Mouse (Mus musculus): ENCODE results near the gene Slc9a3r2. TPM values are rescaled to one million over a fixed set of nuclear protein-coding genes. Genes with fewer than 3 reads are reported as not detected.

Gene Slc9a3r2
- polyA plus RNA-seq, 2 experiments, result 56.2 to 60.1 TPM

DNA sequence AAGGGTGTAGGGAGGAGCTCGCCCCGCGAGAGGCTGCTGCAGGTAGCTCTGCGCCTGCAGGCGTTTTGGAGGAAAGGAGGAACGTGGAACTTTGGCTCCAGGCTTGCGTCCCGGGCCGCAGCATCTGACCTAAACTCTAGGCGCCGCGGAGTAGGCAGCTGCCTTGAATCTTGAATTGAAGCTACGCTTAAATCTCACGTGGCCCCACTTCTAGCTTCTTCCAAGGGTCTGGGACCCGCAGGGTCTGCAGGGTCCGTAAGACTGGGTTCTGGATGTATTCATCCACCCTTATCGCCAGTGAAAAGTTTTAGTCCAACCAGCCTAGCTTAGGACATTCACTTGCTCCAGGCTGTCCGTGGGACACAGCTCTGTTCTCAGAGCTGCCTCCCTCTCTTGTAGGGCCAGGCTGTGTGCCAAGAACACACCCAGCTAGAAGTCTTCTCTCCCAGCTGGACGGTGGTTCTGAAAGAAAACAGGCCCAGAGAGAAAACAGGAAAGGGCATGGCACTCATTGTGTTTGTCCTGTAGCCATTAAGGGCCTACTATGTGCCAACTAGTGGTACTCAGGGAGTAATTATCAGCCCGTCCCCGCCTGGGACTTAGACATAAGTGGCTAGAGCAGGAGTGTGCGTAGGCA lies 17.2 kb downstream of the Slc9a3r2 start:
- peak overlapping the region; percentile 82 for H3K4me2 ChIP-seq (replicated peaks; ENCODE audit: low read depth, low read length, severe bottlenecking)
- peaks cover 16% of the 10 kb centered on the region for H3K4me1 ChIP-seq (ENCODE audit: control insufficient read depth, insufficient read depth, low read length)
- no peaks in the 10 kb centered on the region for H3K27me3 ChIP-seq (ENCODE audit: control insufficient read depth, insufficient read depth, low read length)
- peak; percentile 50 for ATAC-seq (ENCODE audit: low FRiP score, low read depth)
- no peaks in the 10 kb centered on the region for H3K9me3 ChIP-seq (ENCODE audit: control insufficient read depth, low read length)
- TF ChIP-seq POLR2A (IDR thresholded peaks at IDR 0.05; ENCODE audit: borderline replicate concordance, extremely low read depth, insufficient read depth, insufficient read length), result peak; percentile 39; the same call in 1 of the 2 replicates
- H3K36me3 ChIP-seq (ENCODE audit: control insufficient read depth, insufficient read depth, low read length), result peaks cover 33% of the 10 kb centered on the region
- peak overlapping the region; percentile 62 for H3K4me3 ChIP-seq (replicated peaks; ENCODE audit: low read length)
- H3K9ac ChIP-seq (ENCODE audit: low read depth, low read length, severe bottlenecking), result peak overlapping the region; percentile 69
- WGBS, result 12% methylated on average over 22 of the region's 22 CpGs
- DNase-seq (ENCODE audit: low spot score), result peak; percentile 58
- H3K27ac ChIP-seq (replicated peaks; ENCODE audit: low read depth, low read length), result peak overlapping the region; percentile 90

- no peaks in the 10 kb centered on the region for H3K9me3 ChIP-seq (ENCODE audit: control insufficient read depth, low read length)
- H3K9ac ChIP-seq (ENCODE audit: low read depth, low read length, severe bottlenecking), result peak within 1 kb of the TSS; percentile 69
- DNase-seq (ENCODE audit: low spot score) (peak; percentile 88), ATAC-seq (ENCODE audit: low FRiP score, low read depth) (peak; percentile 90)
- peak within 1 kb of the TSS; percentile 82 for H3K4me2 ChIP-seq (replicated peaks; ENCODE audit: low read depth, low read length, severe bottlenecking)
- TF ChIP-seq POLR2A (IDR thresholded peaks at IDR 0.05; ENCODE audit: borderline replicate concordance, extremely low read depth, insufficient read depth, insufficient read length), result peak; percentile 64; the same call in 1 of the 2 replicates
- H3K36me3 ChIP-seq (ENCODE audit: control insufficient read depth, insufficient read depth, low read length), result peaks cover 40% of the 10 kb centered on the region
- peaks cover 16% of the 10 kb centered on the region for H3K4me1 ChIP-seq (ENCODE audit: control insufficient read depth, insufficient read depth, low read length)
- H3K4me3 ChIP-seq (replicated peaks; ENCODE audit: low read length), result peak within 1 kb of the TSS; percentile 62
- whole genome bisulfite sequencing, result 1% methylated on average over 51 of the region's 51 CpGs
- H3K27ac ChIP-seq (replicated peaks; ENCODE audit: low read depth, low read length), result peak within 1 kb of the TSS; percentile 90
- H3K27me3 ChIP-seq (ENCODE audit: control insufficient read depth, insufficient read depth, low read length), result no peaks in the 10 kb centered on the region
These were observed 17.8 kb downstream of the Slc9a3r2 start, which contains the start of the genes Tsc2 and Nthl1 for GRCm38 (mm10) chr17:24632167-24632812. TSS of gene Tsc2 (minus strand) at chr17:24632630. TSS of gene Nthl1 (plus strand) at chr17:24632680.

GRCm38 (mm10) chr17:24630072-24630471 lies 20.1 kb downstream of the Slc9a3r2 start:
- ATAC-seq (ENCODE audit: low FRiP score, low read depth) (no peak), DNase-seq (ENCODE audit: low spot score) (no peak)
- Histone ChIP-seq H3K27ac (replicated peaks; ENCODE audit: low read depth, low read length) (no peak overlapping the region), H3K4me1 (ENCODE audit: control insufficient read depth, insufficient read depth, low read length) (peaks cover 16% of the 10 kb centered on the region), H3K4me3 (replicated peaks; ENCODE audit: low read length) (no peak overlapping the region), H3K27me3 (ENCODE audit: control insufficient read depth, insufficient read depth, low read length) (no peaks in the 10 kb centered on the region), H3K36me3 (ENCODE audit: control insufficient read depth, insufficient read depth, low read length) (peaks cover 61% of the 10 kb centered on the region), H3K9me3 (ENCODE audit: control insufficient read depth, low read length) (no peaks in the 10 kb centered on the region), H3K4me2 (replicated peaks; ENCODE audit: low read depth, low read length, severe bottlenecking) (no peak overlapping the region), H3K9ac (ENCODE audit: low read depth, low read length, severe bottlenecking) (no peak overlapping the region)
- no peak for TF ChIP-seq POLR2A (IDR thresholded peaks at IDR 0.05; ENCODE audit: borderline replicate concordance, extremely low read depth, insufficient read depth, insufficient read length)
- 87% methylated on average over 14 of the region's 14 CpGs for WGBS

- Histone ChIP-seq H3K9me3 (ENCODE audit: control insufficient read depth, low read length) (no peaks in the 10 kb centered on the region), H3K9ac (ENCODE audit: low read depth, low read length, severe bottlenecking) (no peak overlapping the region), H3K4me2 (replicated peaks; ENCODE audit: low read depth, low read length, severe bottlenecking) (no peak overlapping the region), H3K36me3 (ENCODE audit: control insufficient read depth, insufficient read depth, low read length) (peaks cover 75% of the 10 kb centered on the region), H3K4me1 (ENCODE audit: control insufficient read depth, insufficient read depth, low read length) (peaks cover 13% of the 10 kb centered on the region), H3K27ac (replicated peaks; ENCODE audit: low read depth, low read length) (no peak overlapping the region), H3K27me3 (ENCODE audit: control insufficient read depth, insufficient read depth, low read length) (no peaks in the 10 kb centered on the region), H3K4me3 (replicated peaks; ENCODE audit: low read length) (no peak overlapping the region)
- peak; percentile 60 for DNase-seq (ENCODE audit: low spot score)
- WGBS, result 36% methylated on average over 5 of the region's 5 CpGs
- no peak for TF ChIP-seq POLR2A (IDR thresholded peaks at IDR 0.05; ENCODE audit: borderline replicate concordance, extremely low read depth, insufficient read depth, insufficient read length)
- ATAC-seq (ENCODE audit: low FRiP score, low read depth), result no peak
These were observed 21.5 kb downstream of the Slc9a3r2 start for GRCm38 (mm10) chr17:24628646-24629045.

GRCm38 (mm10) chr17:24625472-24625871 lies 24.7 kb downstream of the Slc9a3r2 start:
- no peak overlapping the region for H3K4me2 ChIP-seq (replicated peaks; ENCODE audit: low read depth, low read length, severe bottlenecking)
- WGBS, result 92% methylated on average over 8 of the region's 8 CpGs
- H3K9ac ChIP-seq (ENCODE audit: low read depth, low read length, severe bottlenecking), result no peak overlapping the region
- no peak overlapping the region for H3K4me3 ChIP-seq (replicated peaks; ENCODE audit: low read length)
- no peaks in the 10 kb centered on the region for H3K9me3 ChIP-seq (ENCODE audit: control insufficient read depth, low read length)
- DNase-seq (ENCODE audit: low spot score) (no peak), ATAC-seq (ENCODE audit: low FRiP score, low read depth) (no peak)
- TF ChIP-seq POLR2A (IDR thresholded peaks at IDR 0.05; ENCODE audit: borderline replicate concordance, extremely low read depth, insufficient read depth, insufficient read length), result no peak
- H3K27me3 ChIP-seq (ENCODE audit: control insufficient read depth, insufficient read depth, low read length), result no peaks in the 10 kb centered on the region
- H3K27ac ChIP-seq (replicated peaks; ENCODE audit: low read depth, low read length), result no peak overlapping the region
- peaks cover 97% of the 10 kb centered on the region for H3K36me3 ChIP-seq (ENCODE audit: control insufficient read depth, insufficient read depth, low read length)
- no peaks in the 10 kb centered on the region for H3K4me1 ChIP-seq (ENCODE audit: control insufficient read depth, insufficient read depth, low read length)
